Mouse (Mus musculus): Measurements from ENCODE around the gene 1700001J03Rik.
"Not testable (repeated sequence)": the region's sequence is repeated elsewhere in the genome, so short reads cannot be mapped to it uniquely, and the experiment has no call there.

GRCm38 (mm10) chr5:146160439-146160838 lies 24.7 kb downstream of the 1700001J03Rik start, which contains the start of gene Gm5565:
- TF ChIP-seq HCFC1 (IDR thresholded peaks at IDR 0.05; ENCODE audit: borderline replicate concordance, insufficient read depth, low read length); ZC3H11A (IDR thresholded peaks at IDR 0.05; ENCODE audit: borderline replicate concordance, low read depth, low read length): not testable (repeated sequence)

Data from ES-E14 (cell line).